Mouse (Mus musculus): ENCODE measurements around the gene Gja5.

GRCm38 (mm10) chr3:96977507-96977906, 73.0 kb downstream of the Gja5 start:
- no peak for TF ChIP-seq POLR2A (IDR thresholded peaks at IDR 0.05; ENCODE audit: borderline replicate concordance, control insufficient read depth, low read depth, low read length)
- no peak for TF ChIP-seq CTCF (IDR thresholded peaks at IDR 0.05; ENCODE audit: control insufficient read depth, insufficient read depth, low read length)

Measured in bone marrow, adult 2 months (tissue).